Mouse (Mus musculus) v-Abl transformed pro-B cells (cell line): Measurements from ENCODE around the gene Ccdc189.

Experiments used
- in situ Hi-C, 2 experiments: fragments of 400-800 bp; cut with MboI; formaldehyde crosslinking; loops; one replicate each; pipeline ENCODE4 v1.15.1; 2025; ENCODE audit not compliant: unreplicated experiment in 2 of 2

Gene Ccdc189

GRCm38 (mm10) chr7:127588011-127588871 is at the start of gene Ccdc189, which contains the start of gene Rnf40:
TSS of gene Ccdc189 (minus strand) at chr7:127588595.
TSS of gene Rnf40 (plus strand) at chr7:127588767.
- in situ Hi-C loops = no loop called here

- in situ Hi-C loops = no loop called here
Observed at GRCm38 (mm10) chr7:127636963-127637362, 48.6 kb upstream of the Ccdc189 start.

- in situ Hi-C loops = no loop called here
Observed at GRCm38 (mm10) chr7:127631416-127631815, 43.0 kb upstream of the Ccdc189 start.

- in situ Hi-C loops = no loop called here
Observed at GRCm38 (mm10) chr7:127628646-127629045, 40.3 kb upstream of the Ccdc189 start.

- in situ Hi-C loops = no loop called here
Observed at GRCm38 (mm10) chr7:127626471-127626870, 38.1 kb upstream of the Ccdc189 start.

- in situ Hi-C loops = no loop called here
Observed at GRCm38 (mm10) chr7:127626039-127626438, 37.6 kb upstream of the Ccdc189 start.

GRCm38 (mm10) chr7:127618402-127618801 is 30.0 kb upstream of the Ccdc189 start:
- in situ Hi-C loops = loop anchor here in 1 of 2 experiments (10.0 kb wide), 1 partner anchor 274 kb away; the partner anchor contains the start of gene Zfp768

GRCm38 (mm10) chr7:127617962-127618361 is 29.6 kb upstream of the Ccdc189 start:
- in situ Hi-C loops = loop anchor here in 1 of 2 experiments (10.0 kb wide), 1 partner anchor 273 kb away; the partner anchor contains the start of gene Zfp768

- in situ Hi-C loops = loop anchor here in 1 of 2 experiments (10.0 kb wide), 1 partner anchor 272 kb away; the partner anchor contains the start of gene Zfp768
Observed at GRCm38 (mm10) chr7:127616881-127617280, 28.5 kb upstream of the Ccdc189 start.

- in situ Hi-C loops = loop anchor here in 1 of 2 experiments (10.0 kb wide), 1 partner anchor 272 kb away; the partner anchor contains the start of gene Zfp768
Observed at GRCm38 (mm10) chr7:127616336-127616735, 27.9 kb upstream of the Ccdc189 start.

- in situ Hi-C loops = loop anchor here in 1 of 2 experiments (10.0 kb wide), 1 partner anchor 270 kb away; the partner anchor contains the start of gene Zfp768
Observed at GRCm38 (mm10) chr7:127614891-127615843, 26.8 kb upstream of the Ccdc189 start, which contains the start of gene Zfp629. TSS of gene Zfp629 (minus strand) at chr7:127615797.

- in situ Hi-C loops = loop anchor here in 1 of 2 experiments (10.0 kb wide), 1 partner anchor 270 kb away; the partner anchor contains the start of gene Zfp768
Observed at GRCm38 (mm10) chr7:127614511-127614890, 26.1 kb upstream of the Ccdc189 start.

GRCm38 (mm10) chr7:127614091-127614490 is 25.7 kb upstream of the Ccdc189 start:
- in situ Hi-C loops = loop anchor here in 1 of 2 experiments (10.0 kb wide), 1 partner anchor 269 kb away; the partner anchor contains the start of gene Zfp768

- in situ Hi-C loops = loop anchor here in 1 of 2 experiments (10.0 kb wide), 1 partner anchor 269 kb away; the partner anchor contains the start of gene Zfp768
Observed at GRCm38 (mm10) chr7:127613501-127613900, 25.1 kb upstream of the Ccdc189 start.

- in situ Hi-C loops = loop anchor here in 1 of 2 experiments (10.0 kb wide), 1 partner anchor 267 kb away; the partner anchor contains the start of gene Zfp768
Observed at GRCm38 (mm10) chr7:127611561-127611960, 23.2 kb upstream of the Ccdc189 start.

GRCm38 (mm10) chr7:127611011-127611410 is 22.6 kb upstream of the Ccdc189 start:
- in situ Hi-C loops = loop anchor here in 1 of 2 experiments (10.0 kb wide), 1 partner anchor 266 kb away; the partner anchor contains the start of gene Zfp768

GRCm38 (mm10) chr7:127607150-127607549 is 18.8 kb upstream of the Ccdc189 start:
- in situ Hi-C loops = no loop called here

GRCm38 (mm10) chr7:127604256-127604655 is 15.9 kb upstream of the Ccdc189 start:
- in situ Hi-C loops = no loop called here

- in situ Hi-C loops = no loop called here
Observed at GRCm38 (mm10) chr7:127602903-127603302, 14.5 kb upstream of the Ccdc189 start.

GRCm38 (mm10) chr7:127601735-127602134 is 13.3 kb upstream of the Ccdc189 start:
- in situ Hi-C loops = no loop called here
